Mouse (Mus musculus) olfactory bulb, adult 2 months (tissue): Measurements from ENCODE around the gene Acvr2b.

Experiments
- CTCF ChIP-seq: fragments of 200-500 bp; IDR thresholded peaks from 2 replicates; pipeline ENCODE4 v1.5.1; 2012; ENCODE audit warnings: low read depth, mild to moderate bottlenecking, low read length, moderate library complexity; ENCODE audit not compliant: insufficient read depth
- POLR2A ChIP-seq: fragments of 200-500 bp; IDR thresholded peaks from 2 replicates; pipeline ENCODE4 v1.6.1; 2012; ENCODE audit warnings: mild to moderate bottlenecking, low read depth, low read length, moderate library complexity; ENCODE audit not compliant: insufficient read depth

DNA sequence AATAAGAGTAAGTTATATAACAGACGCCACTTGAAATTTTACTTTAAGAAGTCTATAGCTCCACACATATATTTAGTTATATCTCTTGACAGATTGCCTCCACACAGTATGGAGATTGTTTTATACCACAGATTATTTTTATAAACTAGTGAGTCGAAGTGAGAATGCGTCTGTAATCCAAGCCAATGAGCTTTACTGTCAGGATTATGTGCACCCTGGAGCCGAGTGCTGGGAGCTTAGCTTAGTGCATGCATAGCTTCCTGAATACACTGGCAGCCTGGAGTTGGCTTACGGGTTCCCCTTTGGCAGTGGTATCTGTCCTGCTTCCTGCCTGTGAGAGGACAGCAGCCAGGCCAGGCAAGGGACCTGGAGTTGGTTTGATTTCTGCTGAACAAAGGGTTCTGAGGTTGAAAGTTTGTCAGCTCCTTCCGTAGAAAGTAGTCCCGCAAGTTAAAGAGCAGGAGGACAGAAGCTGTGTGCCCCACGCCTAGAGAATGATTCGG lies 36.6 kb downstream of the Acvr2b start:
- no peak for TF ChIP-seq CTCF
- no peak for TF ChIP-seq POLR2A
